Mouse (Mus musculus) hindlimb bud, embryonic 11.5 days (tissue): ENCODE measurements at regions not wholly inside any gene's neighbourhood (a gene's known extent, or its start where the extent isn't known, plus 50 kb on each side); places are given as distances from the start of the nearest gene placed in this dataset.

Experiments used
- DNase-seq: peaks from one replicate; pipeline ENCODE4 v3.0.0-alpha.2; 2012; ENCODE audit warnings: low read depth, low spot score; ENCODE audit errors: extremely low spot score

- no peak for DNase-seq
These were observed 137.9 kb upstream of the Tnp1 start for GRCm38 (mm10) chr1:73153438-73154097.

- DNase-seq = no peak
These were observed 134.2 kb upstream of the Tnp1 start for GRCm38 (mm10) chr1:73149926-73150325.

- DNase-seq = no peak
These were observed 127.1 kb upstream of the Tnp1 start for GRCm38 (mm10) chr1:73142845-73143244.

- DNase-seq = no peak
These were observed 125.0 kb upstream of the Tnp1 start for GRCm38 (mm10) chr1:73140557-73141345.

GRCm38 (mm10) chr1:73130215-73130861 lies 114.6 kb upstream of the Tnp1 start:
- DNase-seq = peak; percentile 20

- DNase-seq = no peak
These were observed 107.3 kb upstream of the Tnp1 start for GRCm38 (mm10) chr1:73123012-73123411.

- no peak for DNase-seq
These were observed 103.0 kb upstream of the Tnp1 start for GRCm38 (mm10) chr1:73118661-73119060.

- DNase-seq = no peak
These were observed 100.8 kb upstream of the Tnp1 start for GRCm38 (mm10) chr1:73116526-73116925.

- DNase-seq = no peak
These were observed 100.1 kb upstream of the Tnp1 start for GRCm38 (mm10) chr1:73115854-73116253.

- DNase-seq = no peak
These were observed 97.4 kb upstream of the Tnp1 start for GRCm38 (mm10) chr1:73113137-73113536.

- DNase-seq = no peak
These were observed 97.0 kb upstream of the Tnp1 start for GRCm38 (mm10) chr1:73112711-73113110.

- DNase-seq = no peak
These were observed 96.2 kb upstream of the Tnp1 start for GRCm38 (mm10) chr1:73111911-73112310.

- DNase-seq = no peak
These were observed 90.3 kb upstream of the Tnp1 start for GRCm38 (mm10) chr1:73105856-73106463.

- no peak for DNase-seq
These were observed 82.1 kb upstream of the Tnp1 start for GRCm38 (mm10) chr1:73097645-73098440.

GRCm38 (mm10) chr1:73089636-73090035 lies 73.9 kb upstream of the Tnp1 start:
- DNase-seq = no peak

- DNase-seq = no peak
These were observed 72.8 kb upstream of the Tnp1 start for GRCm38 (mm10) chr1:73088494-73088893.

GRCm38 (mm10) chr1:73084946-73085345 lies 69.2 kb upstream of the Tnp1 start:
- no peak for DNase-seq

GRCm38 (mm10) chr1:73083396-73083795 lies 67.7 kb upstream of the Tnp1 start:
- no peak for DNase-seq

GRCm38 (mm10) chr1:73079518-73079917 lies 63.8 kb upstream of the Tnp1 start:
- no peak for DNase-seq

- DNase-seq = no peak
These were observed 61.4 kb upstream of the Tnp1 start for GRCm38 (mm10) chr1:73077156-73077555.
